Mouse (Mus musculus) neural tube, embryonic 12.5 days (tissue): ENCODE results near the gene Zfand3. TPM values are rescaled to one million over a fixed set of nuclear protein-coding genes. Genes with fewer than 3 reads are reported as not detected.
A peak's percentile ranks its signal among the peaks of the same experiment; 100 is the strongest.

Source experiments
- ATAC-seq: fragments of 200-750 bp; cut with Nextera tagmentation; 2 replicates; pipeline ENCODE4 v1.8.0; 2017; ENCODE audit warnings: low read depth, mild to moderate bottlenecking, moderate TSS enrichment, moderate library complexity; ENCODE audit not compliant: low FRiP score
- H3K27ac ChIP-seq: fragments of 300-500 bp; sonication (generic); 2 replicates; pipeline ENCODE4 v1.5.1; 2016
- H3K27me3 ChIP-seq: fragments of 300-500 bp; sonication (generic); replicated peaks from 2 replicates; pipeline ENCODE4 v1.6.1; 2016; ENCODE audit warnings: mild to moderate bottlenecking
- H3K36me3 ChIP-seq: fragments of 300-500 bp; sonication (generic); 2 replicates; pipeline ENCODE4 v1.6.1; 2016; ENCODE audit warnings: mild to moderate bottlenecking
- H3K4me1 ChIP-seq: fragments of 300-500 bp; sonication (generic); 2 replicates; pipeline ENCODE4 v1.6.1; 2016
- H3K4me2 ChIP-seq: fragments of 300-500 bp; sonication (generic); replicated peaks from 2 replicates; pipeline ENCODE4 v1.6.1; 2016; ENCODE audit warnings: mild to moderate bottlenecking
- H3K4me3 ChIP-seq: fragments of 300-500 bp; sonication (generic); 2 replicates; pipeline ENCODE4 v1.5.1; 2016
- H3K9ac ChIP-seq: fragments of 300-500 bp; sonication (generic); 2 replicates; pipeline ENCODE4 v1.6.1; 2016; ENCODE audit warnings: mild to moderate bottlenecking
- H3K9me3 ChIP-seq: fragments of 300-500 bp; sonication (generic); 2 replicates; pipeline ENCODE4 v1.6.1; 2016; ENCODE audit warnings: mild to moderate bottlenecking
- WGBS: fragments of 180-500 bp; shearing (Covaris S2); methylation state at CpG from one replicate; pipeline ENCODE4 v1.1.7; 2016; 5-methylcytosine and 5-hydroxymethylcytosine counted together
- polyA plus RNA-seq: library from polyadenylated mRNA; unstranded; fragments of >200 nt; fragmentation: Nextera tagmentation; extraction: Ambion mirVana; gene quantifications from 2 replicates; pipeline ENCODE4 v1.2.1, GENCODE M21; 2016

The Zfand3 gene
- polyA plus RNA-seq, 1 experiment from 2014 or later: 88.4 TPM

- H3K9ac ChIP-seq: no peak overlapping the region
- no peak overlapping the region for H3K4me3 ChIP-seq
- H3K9me3 ChIP-seq: no peaks in the 10 kb centered on the region
- H3K4me1 ChIP-seq: peaks cover 64% of the 10 kb centered on the region
- H3K27ac ChIP-seq: no peak overlapping the region
- peaks cover 10% of the 10 kb centered on the region for H3K36me3 ChIP-seq
- H3K27me3 ChIP-seq: no peaks in the 10 kb centered on the region
- no peak for ATAC-seq
- 64% methylated on average over 3 of the region's 3 CpGs for WGBS
- no peak overlapping the region for H3K4me2 ChIP-seq
Measured at GRCm38 (mm10) chr17:30194091-30194490, 189.6 kb downstream of the Zfand3 start.

GRCm38 (mm10) chr17:30194629-30195445 lies 190.3 kb downstream of the Zfand3 start:
- no peak for ATAC-seq
- peaks cover 61% of the 10 kb centered on the region for H3K4me1 ChIP-seq
- peaks cover 10% of the 10 kb centered on the region for H3K36me3 ChIP-seq
- WGBS: 58% methylated on average over 11 of the region's 11 CpGs
- H3K27ac ChIP-seq: peak overlapping the region; percentile 34; the same call in 1 of the 2 replicates
- H3K4me3 ChIP-seq: no peak overlapping the region
- peak overlapping the region; percentile 36; the same call in 1 of the 2 replicates for H3K9ac ChIP-seq
- no peaks in the 10 kb centered on the region for H3K27me3 ChIP-seq
- no peak overlapping the region for H3K4me2 ChIP-seq
- H3K9me3 ChIP-seq: no peaks in the 10 kb centered on the region

- 89% methylated on average over 21 of the region's 21 CpGs for WGBS
- H3K9me3 ChIP-seq: no peaks in the 10 kb centered on the region
- H3K4me3 ChIP-seq: no peak overlapping the region
- ATAC-seq: no peak
- no peak overlapping the region for H3K4me2 ChIP-seq
- no peak overlapping the region for H3K9ac ChIP-seq
- H3K27ac ChIP-seq: no peak overlapping the region; the same call in 1 of the 2 replicates
- peaks cover 63% of the 10 kb centered on the region for H3K4me1 ChIP-seq
- H3K36me3 ChIP-seq: peaks cover 10% of the 10 kb centered on the region
- H3K27me3 ChIP-seq: no peaks in the 10 kb centered on the region
Measured at GRCm38 (mm10) chr17:30195591-30196183, 191.2 kb downstream of the Zfand3 start.

GRCm38 (mm10) chr17:30196401-30197279 lies 192.1 kb downstream of the Zfand3 start:
- H3K4me2 ChIP-seq: no peak overlapping the region
- no peak for ATAC-seq
- H3K36me3 ChIP-seq: peaks cover 10% of the 10 kb centered on the region
- H3K27ac ChIP-seq: no peak overlapping the region
- WGBS: 81% methylated on average over 17 of the region's 17 CpGs
- H3K9ac ChIP-seq: no peak overlapping the region
- H3K27me3 ChIP-seq: no peaks in the 10 kb centered on the region
- no peak overlapping the region for H3K4me3 ChIP-seq
- no peaks in the 10 kb centered on the region for H3K9me3 ChIP-seq
- H3K4me1 ChIP-seq: peaks cover 63% of the 10 kb centered on the region

GRCm38 (mm10) chr17:30197280-30198030 lies 192.9 kb downstream of the Zfand3 start:
- Histone ChIP-seq H3K36me3 (peaks cover 7% of the 10 kb centered on the region), H3K4me2 (no peak overlapping the region), H3K4me3 (no peak overlapping the region), H3K9ac (no peak overlapping the region), H3K9me3 (no peaks in the 10 kb centered on the region), H3K4me1 (peaks cover 64% of the 10 kb centered on the region), H3K27ac (no peak overlapping the region), H3K27me3 (no peaks in the 10 kb centered on the region)
- ATAC-seq: no peak
- 71% methylated on average over 12 of the region's 12 CpGs for WGBS

- H3K9ac ChIP-seq: no peak overlapping the region
- no peak overlapping the region for H3K27ac ChIP-seq
- H3K4me2 ChIP-seq: no peak overlapping the region
- peaks cover 72% of the 10 kb centered on the region for H3K4me1 ChIP-seq
- H3K4me3 ChIP-seq: no peak overlapping the region
- no peaks in the 10 kb centered on the region for H3K27me3 ChIP-seq
- no peak for ATAC-seq
- 80% methylated on average over 10 of the region's 10 CpGs for WGBS
- H3K36me3 ChIP-seq: no peaks in the 10 kb centered on the region
- H3K9me3 ChIP-seq: no peaks in the 10 kb centered on the region
Measured at GRCm38 (mm10) chr17:30198422-30198821, 193.9 kb downstream of the Zfand3 start.

GRCm38 (mm10) chr17:30199374-30200247 lies 195.1 kb downstream of the Zfand3 start:
- no peaks in the 10 kb centered on the region for H3K27me3 ChIP-seq
- H3K36me3 ChIP-seq: no peaks in the 10 kb centered on the region
- peaks cover 83% of the 10 kb centered on the region for H3K4me1 ChIP-seq
- ATAC-seq: no peak
- no peaks in the 10 kb centered on the region for H3K9me3 ChIP-seq
- H3K4me3 ChIP-seq: no peak overlapping the region
- H3K4me2 ChIP-seq: no peak overlapping the region
- WGBS: 86% methylated on average over 13 of the region's 13 CpGs
- H3K9ac ChIP-seq: no peak overlapping the region
- no peak overlapping the region for H3K27ac ChIP-seq

GRCm38 (mm10) chr17:30200283-30200682 lies 195.8 kb downstream of the Zfand3 start:
- H3K9ac ChIP-seq: no peak overlapping the region

GRCm38 (mm10) chr17:30205062-30205825 lies 200.7 kb downstream of the Zfand3 start:
- 92% methylated on average over 17 of the region's 17 CpGs for WGBS
- H3K4me1 ChIP-seq: peaks cover 47% of the 10 kb centered on the region
- H3K27me3 ChIP-seq: no peaks in the 10 kb centered on the region
- ATAC-seq: no peak
- H3K9me3 ChIP-seq: no peaks in the 10 kb centered on the region
- no peak overlapping the region for H3K27ac ChIP-seq
- H3K4me2 ChIP-seq: no peak overlapping the region
- H3K4me3 ChIP-seq: no peak overlapping the region
- H3K9ac ChIP-seq: no peak overlapping the region
- peaks cover 23% of the 10 kb centered on the region for H3K36me3 ChIP-seq

More at GRCm38 (mm10) chr17:30200283-30200682, 195.8 kb downstream of the Zfand3 start:
- Histone ChIP-seq H3K27me3 (no peaks in the 10 kb centered on the region), H3K4me3 (no peak overlapping the region), H3K9me3 (no peaks in the 10 kb centered on the region), H3K27ac (no peak overlapping the region), H3K4me2 (no peak overlapping the region), H3K36me3 (no peaks in the 10 kb centered on the region), H3K4me1 (peaks cover 77% of the 10 kb centered on the region)
- ATAC-seq: no peak
- WGBS: 86% methylated on average over 4 of the region's 4 CpGs

GRCm38 (mm10) chr17:30210262-30210661 lies 205.7 kb downstream of the Zfand3 start:
- Histone ChIP-seq H3K4me3 (no peak overlapping the region), H3K9me3 (no peaks in the 10 kb centered on the region), H3K4me1 (peaks cover 14% of the 10 kb centered on the region), H3K27me3 (no peaks in the 10 kb centered on the region), H3K36me3 (peaks cover 32% of the 10 kb centered on the region), H3K9ac (no peak overlapping the region), H3K4me2 (no peak overlapping the region), H3K27ac (no peak overlapping the region)
- WGBS: 94% methylated on average over 8 of the region's 8 CpGs
- ATAC-seq: no peak
